Mouse (Mus musculus) MEL (cell line): ENCODE measurements around the gene Nelfb. TPM values are rescaled to one million over a fixed set of nuclear protein-coding genes. Genes with fewer than 3 reads are reported as not detected.

Source experiments
- DNase-seq: peaks from one replicate; pipeline ENCODE4 v3.0.0; 2011; ENCODE audit warnings: low read depth, low spot score
- H3K27ac ChIP-seq: 2 replicates; pipeline ENCODE4 v1.5.1; 2012; ENCODE audit warnings: low read depth, mild to moderate bottlenecking, control low read depth, low read length, moderate library complexity; ENCODE audit not compliant: control insufficient read depth
- H3K27me3 ChIP-seq, 2 experiments: fragments of 150-350 bp in 1 of 2; sonication (generic) in 1 of 2; 2 replicates each; pipeline ENCODE4 v1.6.1; 2012; ENCODE audit warnings: low read length in 2 of 2, mild to moderate bottlenecking in 2 of 2, improper control_type of control experiment in 1 of 2, moderate library complexity in 1 of 2; ENCODE audit not compliant: insufficient read depth in 2 of 2, control insufficient read depth in 1 of 2
- H3K36me3 ChIP-seq, 2 experiments: 2 replicates each; pipeline ENCODE4 v1.6.1; 2012 to 2014; ENCODE audit warnings: low read length in 2 of 2, improper control_type of control experiment in 1 of 2, inconsistent platforms in 1 of 2, mild to moderate bottlenecking in 1 of 2; ENCODE audit not compliant: insufficient read depth in 2 of 2, control insufficient read depth in 1 of 2
- H3K4me1 ChIP-seq, 2 experiments: fragments of 150-350 bp in 1 of 2; sonication (generic) in 1 of 2; 2 replicates each; pipeline ENCODE4 v1.6.1; 2012; ENCODE audit warnings: low read length in 2 of 2, improper control_type of control experiment in 1 of 2, mild to moderate bottlenecking in 1 of 2; ENCODE audit not compliant: insufficient read depth in 2 of 2, control insufficient read depth in 1 of 2
- H3K4me3 ChIP-seq, 2 experiments: fragments of 150-350 bp in 1 of 2; sonication (generic) in 1 of 2; 2 replicates each; pipeline ENCODE4 v1.5.1; 2012; ENCODE audit warnings: low read depth in 2 of 2, low read length in 2 of 2, mild to moderate bottlenecking in 2 of 2, moderate library complexity in 2 of 2, control low read depth in 1 of 2, improper control_type of control experiment in 1 of 2; ENCODE audit not compliant: control insufficient read depth in 1 of 2, insufficient read depth in 1 of 2
- H3K79me2 ChIP-seq: 2 replicates; pipeline ENCODE4 v1.6.1; 2012; ENCODE audit warnings: mild to moderate bottlenecking, low read length, moderate library complexity; ENCODE audit not compliant: control insufficient read depth, poor library complexity, insufficient read depth
- H3K9ac ChIP-seq: 2 replicates; pipeline ENCODE4 v1.6.1; 2012; ENCODE audit warnings: low read depth, mild to moderate bottlenecking, control low read depth, low read length, moderate library complexity; ENCODE audit not compliant: control insufficient read depth, poor library complexity, severe bottlenecking
- H3K9me3 ChIP-seq: fragments of 150-350 bp; sonication (generic); replicated peaks from 2 replicates; pipeline ENCODE4 v1.6.1; 2012; ENCODE audit warnings: mild to moderate bottlenecking, low read length, improper control_type of control experiment, moderate library complexity; ENCODE audit not compliant: insufficient read depth
- BHLHE40 ChIP-seq: IDR thresholded peaks from 2 replicates; pipeline ENCODE4 v1.6.1; 2012; ENCODE audit warnings: low read depth, mild to moderate bottlenecking, inconsistent platforms, low read length, improper control_type of control experiment, borderline replicate concordance
- CTCF ChIP-seq, 3 experiments: IDR thresholded peaks in 2 of 3; conservative IDR thresholded peaks in 1 of 3; 2 replicates each; pipeline ENCODE4 v1.5.1; 2011 to 2012; ENCODE audit warnings: low read length in 3 of 3, low read depth in 2 of 3, mild to moderate bottlenecking in 2 of 3, improper control_type of control experiment in 1 of 3, inconsistent platforms in 1 of 3, mixed read lengths in 1 of 3, moderate library complexity in 1 of 3; ENCODE audit not compliant: control insufficient read depth in 1 of 3, insufficient read depth in 1 of 3, poor library complexity in 1 of 3, severe bottlenecking in 1 of 3
- E2F4 ChIP-seq: IDR thresholded peaks from 2 replicates; pipeline ENCODE4 v1.6.1; 2011; ENCODE audit warnings: low read depth, low read length, improper control_type of control experiment, borderline replicate concordance
- ELF1 ChIP-seq: IDR thresholded peaks from 2 replicates; pipeline ENCODE4 v1.6.1; 2014; ENCODE audit warnings: low read depth, mild to moderate bottlenecking, inconsistent platforms, low read length, improper control_type of control experiment, moderate library complexity
- EP300 ChIP-seq, 2 experiments: IDR thresholded peaks; 2 replicates each; pipeline ENCODE4 v1.6.1; 2011; ENCODE audit warnings: improper control_type of control experiment in 2 of 2, low read length in 2 of 2, low read depth in 1 of 2, mild to moderate bottlenecking in 1 of 2
- ETS1 ChIP-seq: IDR thresholded peaks from 2 replicates; pipeline ENCODE4 v1.6.1; 2012; ENCODE audit warnings: low read depth, mild to moderate bottlenecking, inconsistent platforms, low read length, improper control_type of control experiment, moderate library complexity
- GABPA ChIP-seq: IDR thresholded peaks from 2 replicates; pipeline ENCODE4 v1.6.1; 2012; ENCODE audit warnings: low read depth, mild to moderate bottlenecking, inconsistent platforms, low read length, improper control_type of control experiment, moderate library complexity
- GATA1 ChIP-seq: IDR thresholded peaks from 2 replicates; pipeline ENCODE4 v1.6.1; 2011; ENCODE audit warnings: low read depth, low read length, improper control_type of control experiment
- JUND ChIP-seq: IDR thresholded peaks from 2 replicates; pipeline ENCODE4 v1.6.1; 2011; ENCODE audit warnings: low read depth, mild to moderate bottlenecking, improper control_type of control experiment, low read length
- KAT2A ChIP-seq: conservative IDR thresholded peaks from 2 replicates; pipeline ENCODE4 v1.6.1; 2012; ENCODE audit warnings: low read depth, low read length, improper control_type of control experiment, inconsistent platforms
- MAX ChIP-seq: IDR thresholded peaks from 2 replicates; pipeline ENCODE4 v1.6.1; 2011; ENCODE audit warnings: low read length, improper control_type of control experiment
- MAZ ChIP-seq: IDR thresholded peaks from 2 replicates; pipeline ENCODE4 v1.6.1; 2012; ENCODE audit warnings: low read depth, mild to moderate bottlenecking, inconsistent platforms, low read length, improper control_type of control experiment
- MEF2A ChIP-seq: IDR thresholded peaks from 2 replicates; pipeline ENCODE4 v1.6.1; 2014; ENCODE audit warnings: low read depth, mild to moderate bottlenecking, inconsistent platforms, low read length, improper control_type of control experiment; ENCODE audit not compliant: poor library complexity, insufficient replicate concordance, severe bottlenecking; ENCODE audit errors: extremely low read depth
- MYB ChIP-seq: IDR thresholded peaks from 2 replicates; pipeline ENCODE4 v1.6.1; 2011; ENCODE audit warnings: mild to moderate bottlenecking, low read depth, low read length, improper control_type of control experiment
- MYC ChIP-seq: IDR thresholded peaks from 2 replicates; pipeline ENCODE4 v1.6.1; 2011; ENCODE audit warnings: low read depth, mild to moderate bottlenecking, low read length, improper control_type of control experiment, moderate library complexity
- NRF1 ChIP-seq: IDR thresholded peaks from 2 replicates; pipeline ENCODE4 v1.6.1; 2014; ENCODE audit warnings: low read depth, mild to moderate bottlenecking, inconsistent platforms, low read length, improper control_type of control experiment, moderate library complexity; ENCODE audit not compliant: poor library complexity, insufficient read depth, severe bottlenecking
- POLR2AphosphoS2 ChIP-seq: IDR thresholded peaks from 2 replicates; pipeline ENCODE4 v1.6.1; 2011; ENCODE audit warnings: low read length, improper control_type of control experiment
- POLR2AphosphoS5 ChIP-seq: IDR thresholded peaks from 2 replicates; pipeline ENCODE4 v1.6.1; 2012; ENCODE audit warnings: low read depth, borderline replicate concordance, mild to moderate bottlenecking, inconsistent platforms, low read length, moderate library complexity, mixed read lengths
- RAD21 ChIP-seq: IDR thresholded peaks from 2 replicates; pipeline ENCODE4 v1.6.1; 2011; ENCODE audit warnings: mild to moderate bottlenecking, low read depth, low read length, improper control_type of control experiment
- RCOR1 ChIP-seq: IDR thresholded peaks from 2 replicates; pipeline ENCODE4 v1.6.1; 2012; ENCODE audit warnings: low read depth, mild to moderate bottlenecking, inconsistent platforms, low read length, improper control_type of control experiment
- SIN3A ChIP-seq: IDR thresholded peaks from 2 replicates; pipeline ENCODE4 v1.6.1; 2012; ENCODE audit warnings: low read length, improper control_type of control experiment, inconsistent platforms
- TCF12 ChIP-seq: IDR thresholded peaks from 2 replicates; pipeline ENCODE4 v1.6.1; 2014; ENCODE audit warnings: low read depth, mild to moderate bottlenecking, inconsistent platforms, low read length, improper control_type of control experiment, moderate library complexity
- USF1 ChIP-seq: IDR thresholded peaks from 2 replicates; pipeline ENCODE4 v1.6.1; 2014; ENCODE audit warnings: low read depth, mild to moderate bottlenecking, inconsistent platforms, low read length, improper control_type of control experiment, moderate library complexity
- ZKSCAN1 ChIP-seq: IDR thresholded peaks from 2 replicates; pipeline ENCODE4 v1.6.1; 2012; ENCODE audit warnings: low read depth, mild to moderate bottlenecking, inconsistent platforms, low read length, improper control_type of control experiment, moderate library complexity
- ZMIZ1 ChIP-seq: IDR thresholded peaks from 2 replicates; pipeline ENCODE4 v1.6.1; 2012; ENCODE audit warnings: low read depth, mild to moderate bottlenecking, inconsistent platforms, low read length, improper control_type of control experiment, moderate library complexity
- ZNF384 ChIP-seq: IDR thresholded peaks from 2 replicates; pipeline ENCODE4 v1.6.1; 2012; ENCODE audit warnings: low read depth, mild to moderate bottlenecking, inconsistent platforms, low read length, improper control_type of control experiment
- polyA plus RNA-seq, 2 experiments: library from polyadenylated mRNA; stranded (reverse) in 1 of 2; unstranded in 1 of 2; fragments of >175 nt in 1 of 2; fragments of >200 nt in 1 of 2; gene quantifications; 2 replicates each; pipeline versions ENCODE4 v1.2.1 to v1.2.4; 2012; ENCODE audit warnings: low replicate concordance in 2 of 2, low read depth in 1 of 2; ENCODE audit not compliant: insufficient read length in 2 of 2, insufficient read depth in 1 of 2, missing spikeins in 1 of 2
- total RNA-seq: library from RNA; depleted of rRNA; stranded (reverse); fragments of 300-350 nt; gene quantifications from 2 replicates; pipeline ENCODE4 v1.2.3, GENCODE M21; 2012

Gene Nelfb
- total and polyA plus RNA-seq, 3 experiments, result 62.9 to 83.5 TPM; not detected in 1

- TF ChIP-seq KAT2A, result no peak
- H3K27ac ChIP-seq, result no peak overlapping the region
- H3K9me3 ChIP-seq, result no peaks in the 10 kb centered on the region
- H3K9ac ChIP-seq, result no peak overlapping the region
- H3K79me2 ChIP-seq, result peaks cover 3% of the 10 kb centered on the region; the same call in 1 of the 2 replicates
- no peak overlapping the region for H3K4me3 ChIP-seq
- H3K27me3 ChIP-seq, result no peaks in the 10 kb centered on the region
- H3K36me3 ChIP-seq, result peaks cover 0 to 11% of the 10 kb centered on the region in 2 experiments; a peak in 2 of 4 replicates
- DNase-seq, result no peak
- H3K4me1 ChIP-seq, result peaks cover 6 to 23% of the 10 kb centered on the region in 2 experiments
These were observed 34.7 kb downstream of the Nelfb start for GRCm38 (mm10) chr2:25176573-25176972.

GRCm38 (mm10) chr2:25175690-25176078 lies 35.6 kb downstream of the Nelfb start:
- peaks cover 6 to 26% of the 10 kb centered on the region in 2 experiments for H3K4me1 ChIP-seq
- H3K27ac ChIP-seq, result no peak overlapping the region

GRCm38 (mm10) chr2:25174866-25175689 lies 36.2 kb downstream of the Nelfb start:
- Histone ChIP-seq H3K27ac (no peak overlapping the region), H3K79me2 (no peaks in the 10 kb centered on the region), H3K4me1 (peaks cover 6 to 31% of the 10 kb centered on the region in 2 experiments), H3K4me3 (no peak overlapping the region), H3K27me3 (no peaks in the 10 kb centered on the region)
- DNase-seq, result no peak
- TF ChIP-seq EP300 (IDR thresholded peaks at IDR 0.05; ENCODE audit: low read depth in 1 of 2, low read length in 2 of 2), result peak; percentile 31 to 72; a peak in 3 of 4 replicates
- TF ChIP-seq GABPA, result no peak
- no peak for TF ChIP-seq POLR2AphosphoS5
- TF ChIP-seq ETS1, result peak; percentile 41; the same call in 1 of the 2 replicates
- peak; percentile 61 for TF ChIP-seq GATA1
- TF ChIP-seq MEF2A, result no peak
- TF ChIP-seq TCF12, result peak; percentile 42; the same call in 1 of the 2 replicates
- no peak for TF ChIP-seq SIN3A
- TF ChIP-seq MYC, result no peak
- no peak for TF ChIP-seq MAX
- no peak for TF ChIP-seq ZMIZ1
- no peak for TF ChIP-seq USF1
- TF ChIP-seq RAD21, result no peak
- 0 out of 2 replicates have a peak, but pooled peaks have one; percentile 27 for TF ChIP-seq RCOR1
- TF ChIP-seq, all 39 proteins: peak for 5
- Histone ChIP-seq H3K9me3 (no peaks in the 10 kb centered on the region), H3K9ac (no peak overlapping the region), H3K36me3 (peaks cover 0 to 17% of the 10 kb centered on the region in 2 experiments; a peak in 2 of 4 replicates)

More at GRCm38 (mm10) chr2:25175690-25176078, 35.6 kb downstream of the Nelfb start:
- DNase-seq, result no peak
- Histone ChIP-seq H3K27me3 (no peaks in the 10 kb centered on the region), H3K9me3 (no peaks in the 10 kb centered on the region), H3K9ac (no peak overlapping the region), H3K79me2 (no peaks in the 10 kb centered on the region; the same call in 1 of the 2 replicates), H3K36me3 (peaks cover 0 to 12% of the 10 kb centered on the region in 2 experiments; a peak in 2 of 4 replicates), H3K4me3 (no peak overlapping the region)
- TF ChIP-seq EP300 (IDR thresholded peaks at IDR 0.05; ENCODE audit: low read depth in 1 of 2, low read length in 2 of 2), result no peak
- TF ChIP-seq BHLHE40, result no peak
- no peak for TF ChIP-seq KAT2A
- TF ChIP-seq ELF1, result no peak
- TF ChIP-seq SIN3A, result no peak
- TF ChIP-seq MAX, result no peak
- TF ChIP-seq E2F4, result no peak
- no peak for TF ChIP-seq ZNF384
- TF ChIP-seq CTCF (IDR thresholded peaks at IDR 0.05 in 2 of 3, conservative IDR thresholded peaks at IDR 0.05 in 1 of 3; ENCODE audit: control insufficient read depth in 1 of 3, insufficient read depth in 1 of 3, low read depth in 2 of 3, low read length in 3 of 3, poor library complexity in 1 of 3, severe bottlenecking in 1 of 3), result no peak
- no peak for TF ChIP-seq MYB
- no peak for TF ChIP-seq JUND
- no peak for TF ChIP-seq MAZ
- no peak for TF ChIP-seq USF1
- no peak for TF ChIP-seq GATA1
- no peak for TF ChIP-seq MEF2A
- no peak for TF ChIP-seq POLR2AphosphoS2
- TF ChIP-seq POLR2AphosphoS5, result no peak
- no peak for TF ChIP-seq NRF1
- TF ChIP-seq ZKSCAN1, result no peak
